Mouse (Mus musculus): ENCODE measurements around the gene Prickle3.

The Prickle3 gene

DNA sequence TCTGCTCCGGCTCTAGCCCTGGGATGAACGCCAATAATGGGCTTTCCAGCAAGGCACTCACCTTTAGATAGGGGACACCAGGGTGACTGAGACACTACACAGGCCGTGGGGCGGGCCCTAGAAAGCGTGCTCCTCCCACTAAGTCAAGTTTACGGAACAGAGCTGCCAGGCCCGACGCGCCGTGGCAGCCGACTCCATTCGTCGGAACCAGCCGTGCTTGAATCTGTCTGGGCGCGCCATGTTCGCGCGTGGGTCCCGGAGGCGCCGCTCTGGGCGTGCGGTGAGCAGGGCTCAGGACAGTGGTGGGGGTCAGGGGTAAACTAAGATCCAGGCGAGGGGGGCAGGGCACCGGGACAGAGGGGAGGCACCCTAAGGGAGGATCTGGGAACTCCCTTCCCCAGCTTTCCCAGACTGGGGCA is at the start of gene Prickle3:
Gene Prickle3 (plus strand): TSS at position 40 of the 419 bp plus-strand sequence.
- peak; percentile 85 for DNase-seq

DNA sequence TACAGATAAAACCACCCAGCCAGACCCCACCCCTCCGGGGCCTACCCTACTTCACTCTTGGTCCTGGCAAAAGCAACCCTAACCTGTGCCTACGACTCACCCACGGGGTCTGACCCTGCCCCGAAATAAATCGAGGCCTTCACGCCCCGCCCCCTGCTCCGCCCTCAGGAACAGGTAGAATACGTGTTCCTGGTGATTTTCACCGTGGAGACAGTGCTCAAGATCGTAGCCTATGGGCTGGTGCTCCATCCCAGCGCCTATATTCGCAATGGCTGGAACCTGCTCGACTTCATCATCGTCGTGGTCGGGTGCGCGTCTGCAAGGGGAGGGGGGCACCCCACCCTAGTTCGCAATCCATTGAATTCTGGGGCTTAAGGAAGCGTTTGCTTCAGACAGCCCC is 47.0 kb upstream of the Prickle3 start:
- DNase-seq = no peak

DNA sequence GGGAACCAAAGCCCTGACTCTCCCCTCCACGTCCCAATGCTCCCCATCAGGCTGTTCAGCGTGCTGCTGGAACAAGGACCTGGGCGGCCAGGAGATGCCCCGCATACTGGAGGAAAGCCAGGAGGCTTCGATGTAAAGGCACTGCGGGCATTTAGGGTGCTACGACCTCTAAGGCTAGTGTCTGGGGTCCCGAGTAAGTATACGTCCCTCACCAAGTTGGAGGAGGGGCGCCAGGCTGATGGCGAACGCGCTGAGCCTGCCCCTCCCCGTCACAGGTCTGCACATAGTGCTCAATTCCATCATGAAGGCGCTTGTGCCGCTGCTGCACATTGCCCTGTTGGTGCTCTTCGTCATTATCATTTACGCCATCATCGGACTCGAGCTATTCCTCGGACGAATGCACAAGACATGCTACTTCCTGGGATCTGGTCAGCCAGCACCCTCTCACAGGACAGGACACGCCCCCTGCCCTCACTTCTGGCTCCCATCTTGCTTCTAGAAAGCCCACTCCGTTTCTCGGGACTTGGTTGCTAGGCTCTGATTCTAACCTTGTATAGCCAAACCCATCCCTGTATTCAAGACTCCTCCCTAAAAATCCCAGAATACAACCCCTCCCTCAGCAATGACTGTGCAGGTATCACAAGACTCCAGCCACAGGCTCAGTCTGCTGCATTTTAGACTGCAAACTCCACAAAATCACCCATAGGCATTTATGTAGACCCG is 46.4 kb upstream of the Prickle3 start:
- DNase-seq = no peak

DNA sequence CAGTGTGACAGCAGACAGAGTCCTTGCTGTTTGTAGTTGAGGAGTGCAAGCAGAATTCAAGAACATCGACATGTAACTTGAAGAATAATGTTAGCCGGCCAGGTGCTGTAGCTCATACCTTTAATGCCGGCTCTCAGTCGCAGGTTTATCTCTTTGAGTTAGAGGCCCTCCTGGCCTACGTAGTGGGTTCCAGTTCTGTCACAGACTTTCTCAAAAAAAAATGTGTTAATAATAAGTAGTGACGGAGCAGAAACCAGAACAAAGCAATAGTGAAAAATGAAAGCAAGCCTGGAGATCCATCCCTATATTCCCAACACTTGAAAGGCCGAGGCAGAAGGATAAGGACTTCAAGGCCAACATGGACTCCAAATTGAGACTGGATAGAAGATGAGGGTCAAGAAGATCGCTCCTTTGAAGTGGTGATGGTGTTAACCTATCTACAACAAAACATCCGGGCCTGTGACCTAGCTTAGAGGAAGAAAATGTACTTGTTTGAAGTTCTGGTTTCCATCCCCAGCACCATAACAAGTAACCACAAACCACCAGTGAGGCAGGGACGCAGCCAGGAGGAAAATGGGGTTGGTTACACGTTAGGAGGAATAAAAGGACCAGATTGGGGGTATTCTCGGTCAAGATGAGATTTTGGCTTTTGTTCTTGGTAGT is 39.0 kb upstream of the Prickle3 start:
- no peak for DNase-seq

DNA sequence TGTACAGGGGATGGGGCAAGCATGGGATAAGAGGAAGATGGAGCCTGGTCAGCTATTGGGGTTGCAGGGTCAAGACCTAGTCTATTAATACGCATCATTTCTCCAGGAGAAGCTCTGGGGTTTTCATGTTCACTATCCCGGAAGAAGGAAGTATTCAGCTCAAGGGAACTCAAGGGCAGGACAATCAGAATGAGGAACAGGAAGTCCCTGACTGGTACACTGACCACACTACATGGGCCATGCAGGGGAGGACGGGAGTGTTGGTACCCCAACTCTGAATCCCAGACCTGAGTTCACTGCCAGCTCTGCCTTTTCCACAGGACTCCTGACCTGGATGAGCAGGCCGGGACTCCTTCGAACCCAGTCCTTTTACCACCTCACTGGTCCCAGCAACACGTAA is 24.5 kb upstream of the Prickle3 start:
- no peak for DNase-seq

DNA sequence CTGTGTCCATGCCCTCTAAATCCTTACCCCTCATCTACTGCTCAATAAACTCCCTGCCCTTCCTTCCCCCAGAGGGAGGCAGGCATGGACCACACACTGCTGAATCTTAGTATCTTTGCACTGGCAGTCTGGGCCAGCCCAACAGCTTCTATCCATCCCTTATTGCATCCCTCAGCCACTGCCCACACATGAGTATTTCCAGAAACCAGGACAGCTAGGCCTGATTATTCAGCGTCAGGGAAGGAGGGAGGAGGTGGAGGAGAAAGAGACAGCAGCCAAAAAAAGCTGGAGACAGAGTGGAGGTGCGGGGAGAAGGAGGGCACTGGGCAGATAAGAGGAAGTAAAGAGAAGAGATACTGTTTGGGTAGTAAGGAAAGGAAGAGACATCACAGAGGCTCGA is 22.0 kb upstream of the Prickle3 start:
- DNase-seq = no peak

DNA sequence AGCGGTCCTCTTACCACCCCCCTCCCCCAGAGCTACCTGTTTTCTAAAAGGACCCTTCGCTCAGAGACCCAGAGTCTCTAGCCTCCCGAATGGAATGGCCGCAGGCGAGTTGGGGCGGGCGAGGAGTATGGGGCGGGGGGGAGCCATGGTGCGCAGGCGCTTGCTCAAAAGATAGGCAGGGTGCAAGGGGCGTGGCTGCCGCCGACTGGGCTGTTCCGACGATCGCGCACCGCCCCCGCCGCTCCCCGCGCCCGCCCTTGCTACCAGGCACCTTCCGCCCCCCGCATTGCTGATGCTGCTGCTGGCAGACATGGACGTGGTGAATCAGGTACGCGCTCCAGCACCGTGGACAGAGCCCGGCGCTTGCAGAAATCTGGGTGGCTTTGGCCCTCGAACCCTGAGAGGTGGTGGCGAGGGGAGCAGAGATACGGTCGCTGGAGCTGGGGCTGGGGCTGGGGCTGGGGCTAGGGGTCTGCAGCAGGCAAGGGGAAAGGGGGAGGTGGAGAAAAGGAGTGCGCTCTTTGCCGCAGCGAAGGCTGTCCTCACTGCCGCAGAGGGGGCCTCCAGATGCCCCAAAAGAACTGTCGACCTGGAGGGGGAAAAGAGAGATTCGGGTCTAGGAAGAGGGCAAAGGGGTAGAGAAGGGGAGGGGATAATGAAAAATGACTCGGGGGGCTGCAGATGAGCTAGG is 18.5 kb upstream of the Prickle3 start, which contains the start of gene Syp:
Gene Syp (plus strand): TSS at position 71 of the 691 bp plus-strand sequence.
- peak; percentile 75 for DNase-seq

DNA sequence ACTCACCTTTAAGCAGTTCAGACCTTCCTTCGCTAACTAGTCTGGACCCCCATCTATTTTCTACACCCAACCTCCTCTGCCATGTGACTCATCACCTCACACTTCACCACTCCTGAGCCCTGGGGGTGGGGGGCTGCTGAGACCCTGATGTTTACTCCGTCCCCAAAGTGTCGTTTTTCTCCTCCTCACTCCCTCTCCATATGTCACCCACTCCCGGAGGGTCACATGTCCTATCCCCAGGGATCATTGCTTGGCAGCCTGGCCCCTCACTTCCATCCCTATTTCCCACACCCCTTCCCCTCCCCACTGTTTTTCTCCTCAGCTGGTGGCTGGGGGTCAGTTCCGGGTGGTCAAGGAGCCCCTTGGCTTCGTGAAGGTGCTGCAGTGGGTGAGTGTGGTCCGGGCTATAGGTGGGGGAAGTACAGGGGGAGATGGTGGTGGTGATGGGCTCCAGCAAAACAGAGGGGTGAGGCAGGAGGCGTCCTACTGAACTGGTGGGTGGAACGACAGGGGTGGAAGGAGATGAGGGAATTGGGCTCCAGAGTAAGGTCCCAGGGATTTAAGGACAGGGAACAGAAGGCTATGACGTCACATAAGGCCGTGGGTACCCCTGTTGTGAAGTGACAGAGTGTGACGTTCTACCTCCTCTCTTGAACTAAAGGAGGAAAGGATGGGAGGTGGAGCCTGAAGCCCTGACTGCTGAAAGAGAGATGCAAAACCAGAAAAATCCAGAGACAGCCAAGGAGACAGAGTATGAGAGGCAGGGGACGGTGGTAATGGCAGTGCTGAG is 17.3 kb upstream of the Prickle3 start:
- no peak for DNase-seq

DNA sequence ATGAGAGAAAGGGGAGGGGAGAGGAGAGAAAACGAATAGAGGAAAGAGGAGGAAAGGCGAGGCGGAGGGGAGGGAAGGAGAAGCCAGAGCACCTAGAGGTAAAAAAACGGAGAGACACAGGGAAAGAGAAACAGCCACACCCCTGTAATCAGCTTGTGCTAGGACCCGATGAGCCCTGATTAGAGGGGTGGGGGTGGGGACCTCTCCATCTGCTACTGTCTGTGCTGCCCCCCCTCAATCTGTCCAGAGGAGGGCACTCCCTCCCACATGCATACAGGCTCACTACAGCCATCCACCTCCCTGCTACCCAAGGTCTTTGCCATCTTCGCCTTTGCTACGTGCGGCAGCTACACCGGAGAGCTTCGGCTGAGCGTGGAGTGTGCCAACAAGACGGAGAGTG is 16.3 kb upstream of the Prickle3 start:
- no peak for DNase-seq

DNA sequence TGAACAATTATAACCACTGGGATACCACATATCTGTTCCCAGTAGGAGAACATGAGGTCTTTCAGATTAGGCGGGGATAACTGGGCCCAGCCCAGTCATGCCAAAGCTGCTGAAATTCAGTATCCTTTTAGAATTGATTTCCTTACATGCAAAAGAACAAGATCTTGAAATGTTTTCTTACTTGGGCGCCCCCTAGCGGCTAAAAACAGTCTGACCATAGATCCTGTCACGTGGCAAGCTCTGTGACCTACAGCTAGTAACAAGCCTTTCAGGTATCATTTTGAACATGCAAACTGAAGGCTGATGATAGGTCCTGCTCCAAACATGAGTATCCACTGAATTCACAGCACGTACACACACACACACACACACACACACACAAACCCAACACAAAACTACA is 11.7 kb upstream of the Prickle3 start:
- peak; percentile 94 for DNase-seq

DNA sequence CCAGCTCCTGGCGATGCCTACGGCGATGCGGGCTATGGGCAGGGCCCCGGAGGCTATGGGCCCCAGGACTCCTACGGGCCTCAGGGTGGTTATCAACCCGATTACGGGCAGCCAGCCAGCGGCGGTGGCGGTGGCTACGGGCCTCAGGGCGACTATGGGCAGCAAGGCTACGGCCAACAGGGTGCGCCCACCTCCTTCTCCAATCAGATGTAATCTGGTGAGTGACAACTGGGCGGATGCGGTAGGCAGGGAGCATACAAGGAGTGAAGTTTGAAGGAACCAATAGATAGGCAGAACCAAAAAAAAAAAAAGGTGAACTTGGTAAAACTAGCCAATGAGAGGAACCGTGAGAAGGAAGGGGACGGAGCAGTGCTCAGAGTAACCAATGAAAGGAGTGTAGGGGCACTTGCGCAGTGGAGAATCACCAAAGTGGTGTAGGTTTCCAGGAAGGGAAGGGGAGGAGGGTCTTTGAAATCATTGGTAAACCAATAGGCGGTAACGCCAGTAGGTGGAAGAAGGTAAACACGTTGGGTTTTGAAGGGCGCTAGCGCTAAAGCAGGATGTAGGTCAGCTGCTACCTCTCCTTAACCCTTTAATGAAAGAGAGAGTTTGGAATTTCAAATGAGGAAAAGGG is 8.3 kb upstream of the Prickle3 start:
- DNase-seq = peak; percentile 93

DNA sequence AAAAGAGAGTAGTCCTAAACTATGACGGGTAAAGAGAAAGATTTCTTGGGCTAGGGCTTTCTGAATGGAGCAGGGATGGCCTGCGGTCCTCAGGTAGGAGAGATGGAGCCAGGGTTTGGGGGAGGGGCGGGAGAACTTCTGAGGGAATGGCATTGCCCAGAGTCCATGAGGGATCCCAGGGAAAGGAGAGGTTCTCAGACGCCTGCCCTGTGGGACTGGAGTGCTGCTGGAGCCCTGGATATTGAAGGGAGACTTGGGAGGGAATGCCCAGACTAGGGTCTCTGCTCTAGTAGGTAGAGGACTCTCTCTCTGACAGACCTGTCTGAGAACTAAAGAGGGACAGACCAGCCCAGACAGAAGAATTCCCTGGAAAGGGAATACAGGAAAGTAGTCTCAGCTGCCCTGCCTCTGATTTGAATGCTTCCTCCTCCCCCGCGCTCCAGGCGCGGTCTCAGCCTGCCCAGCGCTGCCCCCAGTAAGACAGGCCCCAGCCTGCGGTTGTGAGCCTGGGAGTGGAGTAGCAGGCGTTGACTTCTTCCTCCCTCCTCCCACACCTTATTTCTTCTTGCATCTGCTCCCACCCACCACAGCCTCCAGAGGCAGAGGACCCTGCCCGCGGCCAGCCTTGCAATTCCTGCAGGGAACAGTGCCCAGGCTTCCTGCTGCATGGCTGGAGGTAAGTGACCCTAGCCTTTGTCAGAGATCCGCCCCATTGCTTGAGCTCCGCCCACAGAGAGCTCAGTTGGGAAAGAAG is 1.1 kb downstream of the Prickle3 start:
- DNase-seq = peak; percentile 68

DNA sequence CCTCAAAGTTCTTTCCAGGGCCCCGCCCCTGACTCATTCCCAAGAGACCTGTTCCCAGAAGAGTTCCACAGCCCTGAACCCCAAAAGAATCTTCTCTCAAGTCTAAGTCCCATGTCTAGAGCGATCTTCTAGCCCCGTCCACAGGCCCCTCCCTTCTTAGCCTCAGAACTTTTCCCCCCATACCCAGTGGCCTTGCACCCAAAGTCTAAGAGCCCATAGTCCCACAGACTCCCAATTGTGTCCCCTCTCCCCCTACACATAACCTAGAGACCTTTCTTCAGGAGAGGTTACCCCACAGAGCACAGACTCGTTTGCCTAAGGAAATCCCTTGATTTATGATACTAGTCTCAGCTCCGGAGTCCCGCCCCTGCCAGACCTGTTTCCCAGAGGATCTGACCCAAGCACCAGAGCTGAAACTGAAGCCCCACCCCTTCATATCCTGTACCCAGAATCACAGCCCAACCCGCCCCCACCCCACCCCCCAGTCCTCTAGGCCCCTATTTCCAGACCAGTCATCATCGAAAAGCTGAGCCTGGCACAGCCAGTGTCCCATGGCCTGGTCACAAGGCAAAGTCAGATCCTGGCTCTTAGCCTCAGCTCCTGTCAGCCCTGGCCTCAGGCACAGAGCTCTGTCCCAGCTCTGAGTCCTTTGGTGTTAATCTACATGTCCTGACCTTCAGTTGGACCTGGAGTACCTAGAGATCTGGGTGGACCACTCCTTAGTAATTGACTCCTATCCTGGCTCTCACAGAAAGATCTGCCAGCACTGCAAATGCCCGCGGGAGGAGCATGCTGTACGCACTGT is 1.9 kb downstream of the Prickle3 start:
- DNase-seq = no peak

DNA sequence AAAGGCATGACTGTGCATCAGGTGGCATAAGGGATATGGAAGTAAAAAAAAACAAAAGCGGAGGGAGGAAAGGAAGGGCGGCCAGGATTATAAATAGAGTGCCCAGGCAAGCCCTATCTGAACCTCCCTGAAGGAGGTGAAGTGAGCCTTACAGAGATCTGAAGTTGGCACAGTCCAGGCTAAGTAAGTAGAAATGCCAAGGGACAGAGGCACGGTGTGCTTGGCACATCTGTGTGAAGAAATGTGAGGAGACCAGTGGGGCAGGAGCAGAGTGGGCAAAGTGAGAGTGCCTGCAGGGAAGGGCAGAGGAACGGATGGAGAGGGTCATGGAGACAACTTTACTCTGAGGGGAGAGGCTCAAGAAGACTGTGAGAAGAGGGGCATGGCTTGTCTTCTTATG is 4.0 kb downstream of the Prickle3 start:
- no peak for DNase-seq

DNA sequence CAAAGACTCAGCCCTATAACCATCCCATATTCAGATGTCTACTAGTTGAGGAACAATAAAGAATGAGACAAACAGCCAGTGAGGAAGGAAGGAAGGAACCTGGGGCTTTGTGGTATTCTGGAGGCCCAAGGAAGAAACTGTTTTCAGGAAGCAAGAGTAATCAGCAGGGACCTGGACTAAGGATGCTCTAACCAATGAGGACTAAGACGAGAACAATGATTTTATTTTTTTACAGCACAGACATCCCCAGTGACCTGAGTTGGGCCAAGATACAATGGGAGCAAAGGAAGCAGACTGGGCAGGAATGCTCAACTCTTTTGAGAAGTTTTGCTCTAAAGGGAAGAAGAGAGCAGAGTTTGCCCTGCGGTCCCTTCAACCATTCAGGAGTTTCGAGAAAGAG is 5.9 kb downstream of the Prickle3 start:
- no peak for DNase-seq

DNA sequence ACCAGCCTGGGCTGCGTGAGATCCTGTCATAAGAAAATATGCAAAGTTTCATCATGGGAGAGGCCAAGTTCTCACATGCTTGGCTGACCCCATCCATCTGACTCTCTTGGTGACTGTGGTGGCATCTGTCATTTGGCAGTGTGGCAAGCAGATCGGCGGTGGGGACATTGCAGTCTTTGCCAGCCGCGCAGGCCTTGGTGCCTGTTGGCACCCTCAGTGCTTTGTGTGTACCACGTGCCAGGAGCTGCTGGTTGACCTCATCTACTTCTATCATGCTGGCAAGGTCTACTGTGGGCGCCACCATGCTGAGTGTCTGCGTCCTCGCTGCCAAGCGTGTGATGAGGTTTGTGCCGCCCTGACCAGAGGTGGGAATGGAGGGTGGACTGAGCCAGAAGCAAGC is 7.7 kb downstream of the Prickle3 start:
- no peak for DNase-seq

DNA sequence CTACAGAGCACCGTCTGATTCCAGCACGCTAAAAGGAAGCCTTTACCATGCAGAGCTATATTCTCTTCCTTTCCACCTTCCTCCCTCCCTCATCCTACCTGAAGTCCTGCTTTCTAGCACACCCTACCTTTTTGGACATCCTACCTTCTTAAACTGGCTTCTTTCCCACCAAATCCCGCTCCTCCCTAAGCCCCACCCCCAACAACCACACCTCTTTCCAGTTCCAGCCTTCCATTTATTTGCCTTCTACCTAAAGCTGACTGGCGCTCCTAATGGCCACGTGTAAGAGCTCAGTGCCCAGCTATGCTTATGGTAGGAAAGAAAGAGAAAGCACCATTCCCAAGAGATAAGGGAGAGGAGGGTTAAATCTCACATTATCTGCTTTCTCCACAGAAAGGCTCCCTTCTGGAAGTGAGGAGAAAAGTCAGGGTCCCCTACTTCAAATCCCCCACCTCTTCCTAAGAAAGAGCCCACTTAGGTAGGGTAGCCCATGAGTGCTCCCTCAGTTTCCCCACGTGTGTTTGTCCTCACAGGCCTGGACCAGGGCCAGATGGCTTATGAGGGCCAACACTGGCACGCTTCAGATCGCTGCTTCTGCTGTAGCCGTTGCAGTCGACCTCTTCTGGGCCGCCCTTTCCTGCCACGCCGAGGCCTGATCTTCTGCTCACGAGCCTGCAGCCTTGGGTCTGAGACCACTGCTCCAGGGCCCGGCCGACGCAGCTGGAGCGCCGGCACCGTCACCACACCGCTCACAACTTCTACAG is 8.9 kb downstream of the Prickle3 start:
- DNase-seq = no peak

DNA sequence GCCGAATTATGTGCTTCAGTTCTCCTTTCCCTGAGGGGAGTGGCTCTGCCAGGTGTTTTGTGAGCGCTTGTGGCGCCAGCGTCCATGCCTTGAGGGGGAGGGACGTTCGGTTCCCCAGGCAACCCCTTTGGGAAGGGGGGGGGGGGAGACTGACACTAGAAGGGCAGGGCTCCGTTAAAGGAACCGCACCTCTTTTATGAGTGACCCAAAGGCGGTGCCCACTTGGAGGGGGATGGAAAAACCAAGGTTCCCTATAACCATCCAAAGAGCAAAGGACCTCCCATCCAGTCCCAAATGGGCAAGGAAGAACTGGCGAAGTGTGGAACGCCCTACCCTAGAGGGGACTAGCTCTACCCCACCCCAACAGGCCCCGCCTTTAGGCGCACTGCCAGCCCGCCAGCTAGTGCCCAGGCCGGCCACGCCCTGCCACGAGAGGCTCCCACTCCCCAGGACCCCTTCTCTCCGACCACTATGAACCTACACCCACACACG is 13.4 kb downstream of the Prickle3 start:
- peak; percentile 84 for DNase-seq

DNA sequence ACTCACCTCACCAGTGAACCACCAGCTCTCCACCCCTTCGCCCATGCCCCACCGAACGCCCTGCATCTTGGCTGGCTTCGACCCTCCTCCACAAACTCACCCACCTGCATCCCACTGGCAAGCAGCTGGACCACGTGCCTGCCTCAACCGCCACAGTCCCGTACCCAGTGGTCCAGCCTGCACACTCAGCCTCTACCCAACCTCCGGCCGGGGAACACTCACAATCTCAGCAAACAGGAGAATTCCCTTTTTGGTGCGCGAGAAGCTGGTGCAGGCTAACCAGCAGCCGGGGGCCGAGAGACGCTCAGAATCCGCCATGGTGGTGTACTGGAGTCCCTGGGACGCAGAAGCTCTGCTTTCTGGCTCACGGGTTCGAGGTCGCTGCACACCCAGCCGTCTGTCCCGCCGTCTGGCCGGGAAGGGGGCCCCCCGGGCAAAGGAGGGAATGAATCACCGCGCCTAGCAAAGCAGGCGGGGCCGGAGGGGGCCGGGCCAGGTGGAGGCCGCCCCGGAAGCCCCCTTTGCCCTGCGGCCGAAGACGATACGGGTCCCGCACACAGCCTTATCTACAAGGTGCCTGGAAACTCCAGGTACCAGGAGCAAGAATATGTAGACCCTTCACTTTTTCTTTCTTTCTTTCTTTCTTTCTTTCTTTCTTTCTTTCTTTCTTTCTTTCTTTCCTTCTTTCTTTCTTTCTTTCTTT is 14.0 kb downstream of the Prickle3 start, which contains the start of gene Plp2:
Gene Plp2 (minus strand): TSS at position 470 of the 703 bp plus-strand sequence.
- peak; percentile 57 for DNase-seq

Data from lung, postnatal 36 days (tissue).